Mouse (Mus musculus) common myeloid progenitor, adult 5-6 weeks (primary cell): ENCODE results near the gene Heatr5b. TPM values are rescaled to one million over a fixed set of nuclear protein-coding genes. Genes with fewer than 3 reads are reported as not detected.

Experiments used
- ATAC-seq: replicated peaks from 2 replicates; pipeline ENCODE4 v1.8.0; 2016; ENCODE audit warnings: low read depth, mild to moderate bottlenecking, moderate TSS enrichment, inconsistent platforms; ENCODE audit not compliant: poor library complexity, severe bottlenecking
- total RNA-seq: library from RNA; stranded (forward); fragments of 200-1000, 187-1606 nt; gene quantifications from 2 replicates; pipeline ENCODE4 v1.2.3, GENCODE M21; 2017

The Heatr5b gene
- total RNA-seq, 1 experiment from 2014 or later, result 26.5 TPM

DNA sequence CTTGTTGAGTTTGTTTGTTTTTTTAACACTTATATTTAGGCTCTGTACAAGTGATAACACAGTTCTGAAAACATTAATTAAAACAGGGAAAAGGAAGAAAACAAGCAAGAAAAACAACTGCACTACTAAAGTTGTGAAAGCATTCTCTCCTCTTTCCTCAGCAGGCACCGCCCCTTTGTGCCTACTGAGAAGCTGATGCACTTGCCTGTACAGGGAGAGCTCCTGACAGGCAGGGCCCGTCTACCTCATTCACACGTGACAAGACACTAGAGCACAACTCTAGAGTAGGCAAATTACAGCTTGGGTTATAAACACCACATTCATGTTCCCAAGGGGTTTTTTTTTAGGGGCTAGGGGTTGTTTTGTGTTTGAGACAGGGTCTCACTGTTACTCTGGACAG, 65.8 kb downstream of the Heatr5b start:
- no peak for ATAC-seq

GRCm38 (mm10) chr17:78768937-78769336, 66.2 kb downstream of the Heatr5b start:
- no peak for ATAC-seq

DNA sequence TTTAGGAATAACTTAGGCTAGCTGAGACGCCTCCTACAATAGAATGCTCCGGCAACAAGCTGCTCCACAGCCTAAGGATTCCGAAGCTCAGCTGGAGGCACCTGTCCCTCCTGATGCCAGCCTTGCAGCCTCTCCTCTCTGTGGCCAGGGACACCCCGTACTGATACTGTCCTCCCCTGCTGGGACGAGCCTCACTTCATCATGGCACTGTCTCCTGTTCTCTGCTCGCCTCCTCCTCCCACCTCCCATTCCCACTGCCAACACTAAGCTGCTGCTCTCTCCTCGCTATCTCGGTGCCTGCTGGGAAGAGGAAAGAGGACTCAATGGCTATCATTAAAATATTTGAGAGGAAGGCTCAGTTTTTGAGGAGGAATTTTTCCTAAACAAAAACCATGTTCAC, 67.6 kb downstream of the Heatr5b start:
- ATAC-seq, result no peak

GRCm38 (mm10) chr17:78766084-78766483, 69.1 kb downstream of the Heatr5b start:
- ATAC-seq, result no peak

DNA sequence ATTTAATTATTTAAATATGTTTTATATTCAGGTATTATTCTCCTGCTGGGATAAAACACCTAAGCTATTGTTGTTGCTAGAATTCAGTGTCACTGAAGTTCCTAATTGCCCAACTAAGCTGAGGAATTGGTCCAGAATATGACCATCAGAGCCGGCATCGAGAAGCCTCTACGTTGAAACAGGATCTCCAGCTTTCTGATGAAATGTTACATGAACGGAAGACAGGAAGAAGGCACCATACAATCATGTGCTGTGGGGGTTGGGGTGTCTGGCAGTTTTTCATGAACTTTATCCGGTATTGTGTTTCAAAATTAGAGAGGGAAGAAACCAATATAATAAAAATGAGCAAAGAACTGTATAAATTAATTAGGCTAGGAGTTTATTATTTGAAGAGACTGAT, 71.9 kb downstream of the Heatr5b start:
- ATAC-seq, result no peak

DNA sequence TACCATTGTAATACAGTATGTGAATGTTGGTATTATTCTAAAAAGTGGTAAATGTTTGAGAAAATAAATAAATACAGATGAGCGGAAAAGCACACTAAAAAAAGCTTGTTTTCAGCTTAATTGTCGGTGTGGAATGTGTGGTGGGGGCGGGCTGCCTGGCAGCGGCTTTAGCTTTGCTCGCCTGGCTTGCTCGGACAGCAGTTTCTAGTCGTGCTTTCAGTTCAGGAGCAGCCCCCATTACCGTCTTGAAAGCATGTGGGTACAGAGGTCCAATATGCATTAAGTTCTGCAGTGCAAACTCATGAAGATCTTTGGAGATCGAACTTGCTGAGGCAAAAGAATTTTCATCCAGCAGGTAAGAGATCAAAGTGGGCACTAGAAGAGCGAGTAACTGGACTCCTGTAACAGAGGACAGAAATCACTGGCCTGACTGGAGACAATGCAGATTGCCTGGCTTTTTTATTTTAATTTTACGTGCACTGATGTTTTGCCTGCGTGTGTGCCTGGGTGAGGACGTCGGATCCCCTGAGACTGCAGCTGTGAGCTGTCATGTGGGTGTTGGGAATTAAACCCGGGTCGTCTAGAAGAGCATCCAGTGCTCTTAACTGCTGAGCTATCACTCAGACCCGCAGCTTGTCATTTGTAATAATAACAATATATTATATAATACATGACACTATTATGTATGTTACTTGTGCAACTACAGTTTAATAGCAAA, 82.1 kb downstream of the Heatr5b start:
- ATAC-seq, result no peak

GRCm38 (mm10) chr17:78752064-78752463, 83.1 kb downstream of the Heatr5b start:
- ATAC-seq, result no peak

GRCm38 (mm10) chr17:78748440-78748839, 86.7 kb downstream of the Heatr5b start:
- no peak for ATAC-seq

- no peak for ATAC-seq
Measured at GRCm38 (mm10) chr17:78738416-78738815, 96.7 kb downstream of the Heatr5b start.

DNA sequence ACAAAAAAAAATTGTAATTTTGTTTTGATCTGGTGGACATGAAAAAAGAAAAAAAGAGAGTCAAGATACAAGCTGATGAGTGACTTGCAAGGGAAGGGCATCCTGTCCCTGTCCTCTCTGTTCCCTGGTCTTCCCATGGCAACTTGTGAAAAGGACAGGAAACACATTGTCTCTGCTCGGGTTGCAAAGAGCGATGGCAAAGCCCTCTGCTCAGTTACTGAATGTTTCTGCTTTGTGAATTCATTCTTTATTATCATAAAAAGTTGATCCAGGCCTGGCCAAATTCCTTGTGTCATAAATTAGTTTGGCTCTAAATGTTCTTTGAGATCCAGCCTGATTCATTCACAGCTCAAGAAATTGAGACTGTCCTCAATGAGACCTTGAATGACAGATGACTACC, 97.4 kb downstream of the Heatr5b start:
- no peak for ATAC-seq

DNA sequence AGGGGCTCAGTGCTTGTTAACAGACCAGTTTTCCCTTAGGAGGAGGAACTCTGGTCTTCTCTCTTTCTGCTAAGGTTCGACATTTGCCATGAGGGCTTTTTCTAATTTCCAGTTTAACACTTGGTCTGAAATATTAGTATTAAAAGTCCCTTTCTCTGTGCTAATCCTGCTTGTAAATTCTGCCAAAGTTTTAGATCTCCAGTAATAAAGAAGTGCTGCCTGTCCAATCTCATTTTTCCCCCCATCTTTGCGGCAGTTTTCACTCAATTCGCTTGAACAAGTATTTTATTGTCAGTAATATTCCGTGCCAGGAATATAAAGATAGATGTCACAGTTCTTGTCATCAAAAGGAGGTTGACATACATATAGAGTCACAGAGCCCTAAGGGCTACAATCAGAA, 98.1 kb downstream of the Heatr5b start, which contains the start of gene Strn:
Gene Strn (minus strand): TSS at position 101 of the 400 bp plus-strand sequence.
- no peak for ATAC-seq

DNA sequence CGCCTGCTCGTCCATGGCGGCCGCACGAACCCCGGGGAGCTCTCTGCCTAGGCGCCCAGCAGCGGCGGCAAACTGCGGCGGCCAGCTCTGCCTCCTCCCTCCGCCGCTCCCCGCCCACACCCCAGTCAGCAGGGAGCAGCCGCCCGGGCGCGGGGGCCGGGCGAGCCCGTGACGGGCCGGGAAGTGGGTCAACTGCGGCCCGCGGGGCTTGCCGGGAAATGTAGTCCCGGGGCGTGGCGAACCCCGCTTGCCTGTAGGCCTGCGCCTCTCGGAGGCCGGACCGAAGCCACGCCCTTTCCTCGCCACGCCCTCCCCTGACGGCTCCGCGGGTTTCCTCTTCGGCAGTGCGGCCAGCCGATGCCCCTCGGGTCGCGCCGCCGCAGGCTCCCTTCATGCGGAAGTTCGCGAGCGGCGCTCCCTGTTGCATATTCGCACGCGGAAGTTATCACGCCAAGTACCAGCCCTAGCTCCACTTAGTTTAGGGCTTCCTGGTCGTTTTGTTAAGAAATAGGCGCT, 98.6 kb downstream of the Heatr5b start:
- ATAC-seq, result peak; percentile 93

DNA sequence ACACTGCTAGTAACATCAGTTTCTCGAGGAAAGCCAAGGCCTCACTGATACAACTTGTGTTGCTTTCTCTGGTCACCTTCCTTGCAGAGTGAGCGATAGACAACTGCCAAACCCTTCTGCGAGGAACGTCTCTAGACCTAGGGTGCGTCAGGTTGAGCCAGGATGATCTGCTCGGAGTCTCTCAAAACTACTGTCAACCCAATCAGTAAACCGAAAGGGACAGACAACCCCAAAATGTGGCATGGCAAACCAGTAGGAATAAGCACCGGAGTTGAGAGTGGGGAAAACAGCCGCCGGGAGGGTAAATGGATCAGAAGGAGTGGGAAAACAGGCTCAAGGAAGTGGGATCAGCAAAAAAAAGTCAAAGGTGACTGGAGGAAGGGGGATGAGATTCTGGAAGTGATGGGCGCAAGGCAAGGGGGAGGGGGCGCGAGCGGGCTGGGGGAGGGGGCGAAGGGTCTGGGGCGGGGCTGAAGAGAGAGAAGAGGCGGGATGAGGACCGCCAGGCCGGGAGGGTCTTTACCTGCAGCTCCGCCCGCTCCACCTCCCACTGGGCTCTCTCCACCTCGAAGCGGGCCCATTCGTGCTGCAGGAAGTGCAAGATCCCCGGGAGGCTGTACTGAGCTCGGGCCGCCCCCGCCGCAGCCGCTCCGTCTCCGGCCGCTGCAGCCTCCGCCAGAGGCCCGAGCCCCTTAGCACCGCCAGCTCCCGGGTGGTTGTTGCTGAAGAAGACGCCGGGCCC, 99.3 kb downstream of the Heatr5b start:
- ATAC-seq, result peak; percentile 13

- ATAC-seq, result no peak
Measured at GRCm38 (mm10) chr17:78734806-78735205, 100.4 kb downstream of the Heatr5b start.

DNA sequence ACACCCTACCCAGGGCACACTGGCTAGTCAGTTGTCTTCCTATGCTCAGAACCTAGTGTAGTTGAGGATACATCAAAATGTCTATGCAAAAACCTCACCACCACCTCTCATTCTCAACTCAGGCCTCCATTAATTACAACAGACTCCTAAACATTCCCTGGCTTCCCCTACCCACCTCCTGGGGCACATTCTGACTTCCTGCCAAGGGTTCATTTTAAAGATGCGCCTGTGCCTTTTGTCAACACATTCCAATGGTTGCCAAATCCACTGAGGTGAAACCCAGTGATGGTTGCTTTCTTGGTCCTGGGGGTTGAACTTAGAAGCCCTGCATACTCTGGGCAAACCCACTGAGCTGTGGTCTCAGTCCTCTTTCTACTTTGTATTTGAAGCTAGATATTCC, 103.1 kb downstream of the Heatr5b start:
- no peak for ATAC-seq

- no peak for ATAC-seq
Measured at GRCm38 (mm10) chr17:78726746-78727449, 108.3 kb downstream of the Heatr5b start.

DNA sequence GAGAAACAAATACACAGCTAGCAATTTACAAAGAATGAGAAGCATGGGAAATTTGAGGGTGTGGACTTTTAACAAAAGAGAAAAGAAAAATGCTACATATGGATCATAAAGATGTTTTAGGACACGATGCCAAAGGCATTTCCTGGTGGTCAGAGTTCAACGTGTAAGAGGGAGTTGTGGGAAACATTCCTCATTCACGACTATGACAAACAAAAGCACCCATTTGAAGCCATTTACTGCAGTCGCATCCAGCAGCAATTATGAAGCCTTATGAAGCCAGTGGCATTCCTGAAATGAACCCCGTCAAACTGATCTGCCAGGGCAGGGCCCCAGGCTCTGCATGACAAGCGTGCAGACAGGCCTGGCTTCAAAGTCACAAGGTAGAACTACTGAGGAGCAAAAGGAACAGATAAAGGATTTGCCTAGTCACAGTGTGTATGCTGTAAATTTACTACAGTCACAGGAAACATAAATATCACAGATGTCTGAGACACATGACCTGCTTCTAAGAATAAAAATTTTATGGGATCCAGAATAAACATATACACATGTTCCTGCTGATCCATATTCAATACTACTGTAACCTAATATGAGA, 110.6 kb downstream of the Heatr5b start:
- ATAC-seq, result peak; percentile 93

- ATAC-seq, result no peak
Measured at GRCm38 (mm10) chr17:78721690-78722089, 113.5 kb downstream of the Heatr5b start.

- no peak for ATAC-seq
Measured at GRCm38 (mm10) chr17:78719086-78719485, 116.1 kb downstream of the Heatr5b start.

GRCm38 (mm10) chr17:78710258-78710657, 124.9 kb downstream of the Heatr5b start:
- no peak for ATAC-seq
